Mouse (Mus musculus) heart, embryonic 11.5 days (tissue): ENCODE data around the gene Gns. TPM values are rescaled to one million over a fixed set of nuclear protein-coding genes. Genes with fewer than 3 reads are reported as not detected.

Experiments
- ATAC-seq: fragments of 200-750 bp; cut with Nextera tagmentation; replicated peaks from 2 replicates; pipeline ENCODE4 v1.8.0; 2017; ENCODE audit warnings: moderate library complexity; ENCODE audit not compliant: insufficient number of reproducible peaks, low FRiP score, low TSS enrichment
- H3K27ac ChIP-seq: fragments of 300-500 bp; sonication (generic); 2 replicates; pipeline ENCODE4 v1.5.1; 2014; ENCODE audit warnings: mild to moderate bottlenecking, low read depth, low read length
- H3K27me3 ChIP-seq: fragments of 300-500 bp; sonication (generic); 2 replicates; pipeline ENCODE4 v1.6.1; 2014; ENCODE audit warnings: mild to moderate bottlenecking, low read length, mixed read lengths; ENCODE audit not compliant: control insufficient read depth, insufficient read depth
- H3K36me3 ChIP-seq: fragments of 300-500 bp; sonication (generic); 2 replicates; pipeline ENCODE4 v1.6.1; 2014; ENCODE audit warnings: mild to moderate bottlenecking, low read length, moderate library complexity, mixed read lengths; ENCODE audit not compliant: control insufficient read depth, insufficient read depth
- H3K4me1 ChIP-seq: fragments of 300-500 bp; sonication (generic); 2 replicates; pipeline ENCODE4 v1.6.1; 2014; ENCODE audit warnings: low read length; ENCODE audit not compliant: control insufficient read depth, insufficient read depth
- H3K4me2 ChIP-seq: fragments of 300-500 bp; sonication (generic); 2 replicates; pipeline ENCODE4 v1.6.1; 2014; ENCODE audit warnings: mild to moderate bottlenecking, moderate library complexity
- H3K4me3 ChIP-seq: fragments of 300-500 bp; sonication (generic); 2 replicates; pipeline ENCODE4 v1.5.1; 2014; ENCODE audit warnings: low read depth, low read length
- H3K9ac ChIP-seq: fragments of 300-500 bp; sonication (generic); 2 replicates; pipeline ENCODE4 v1.6.1; 2014; ENCODE audit warnings: mild to moderate bottlenecking, low read depth, low read length, moderate library complexity
- H3K9me3 ChIP-seq: fragments of 300-500 bp; sonication (generic); replicated peaks from 2 replicates; pipeline ENCODE4 v1.6.1; 2016; ENCODE audit warnings: low read length; ENCODE audit not compliant: control insufficient read depth
- WGBS: fragments of 180-500 bp; shearing (Covaris S2); extraction: QIAGEN DNeasy Blood & Tissue Kit; methylation state at CpG from one replicate; pipeline ENCODE4 v1.1.7; 2014; ENCODE audit not compliant: insufficient replicate concordance; 5-methylcytosine and 5-hydroxymethylcytosine counted together
- polyA plus RNA-seq: library from polyadenylated mRNA; unstranded; fragments of >200 nt; fragmentation: Nextera tagmentation; extraction: Ambion mirVana; gene quantifications from 2 replicates; pipeline ENCODE4 v1.2.1, GENCODE M21; 2014

Gene Gns
- polyA plus RNA-seq, 1 experiment from 2014 or later, result 33.6 TPM

DNA sequence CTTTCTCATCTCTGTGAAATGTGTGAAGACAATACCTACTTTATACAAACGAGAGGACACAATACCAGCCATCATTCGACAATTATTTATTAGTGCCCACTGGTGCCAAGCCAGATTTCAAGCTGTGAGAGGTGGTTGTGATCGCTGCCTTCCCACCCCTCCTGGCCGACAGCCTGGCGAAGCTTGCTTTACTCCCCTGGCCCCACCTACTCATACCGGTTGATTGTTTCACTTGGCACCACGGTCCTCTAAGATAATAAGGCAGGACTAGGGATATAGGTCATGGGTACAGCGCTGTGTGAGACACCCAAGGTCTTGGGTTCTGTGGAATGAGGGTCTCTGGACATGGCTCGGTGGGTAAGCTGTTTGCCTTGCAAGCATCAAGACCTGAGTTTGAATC is 56.1 kb downstream of the Gns start:
- Histone ChIP-seq H3K36me3 (no peaks in the 10 kb centered on the region; the same call in 1 of the 2 replicates), H3K4me3 (no peak overlapping the region), H3K27ac (no peak overlapping the region), H3K27me3 (no peaks in the 10 kb centered on the region), H3K9ac (no peak overlapping the region), H3K4me1 (peaks cover 54% of the 10 kb centered on the region), H3K9me3 (no peaks in the 10 kb centered on the region), H3K4me2 (no peak overlapping the region)
- no peak for ATAC-seq
- WGBS, result 68% methylated on average over 9 of the region's 9 CpGs

DNA sequence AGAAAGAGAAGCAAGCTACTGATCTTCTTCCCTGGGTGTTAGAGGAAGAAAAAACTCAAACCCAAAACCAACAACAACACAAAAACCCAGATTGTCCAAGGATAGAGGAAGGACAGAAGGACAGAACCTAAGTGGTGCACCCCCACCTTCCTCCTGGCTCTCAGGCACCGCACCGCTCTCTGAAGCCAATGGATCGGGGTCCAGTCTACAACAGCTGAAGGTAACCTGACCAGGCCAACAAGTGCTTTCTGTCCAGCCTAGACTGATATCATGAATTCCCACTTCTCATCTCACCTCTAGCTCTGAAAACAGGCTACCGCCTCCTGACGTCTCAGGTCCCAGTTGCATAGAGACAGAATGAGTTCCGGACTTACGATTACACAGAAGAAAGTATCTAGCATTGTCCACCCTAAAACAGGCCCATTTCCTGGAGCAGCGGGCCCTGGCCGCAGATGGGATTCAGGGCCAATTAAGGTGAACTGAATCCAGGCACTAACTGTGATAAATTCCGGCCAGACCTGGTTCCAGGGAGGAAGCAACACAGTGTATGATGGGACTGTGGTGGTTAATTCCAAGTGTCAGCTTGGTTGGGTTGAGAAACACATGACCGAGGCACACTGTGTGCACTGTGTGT is 56.9 kb downstream of the Gns start:
- 83% methylated on average over 11 of the region's 11 CpGs for WGBS
- Histone ChIP-seq H3K27ac (no peak overlapping the region), H3K9ac (no peak overlapping the region)

DNA sequence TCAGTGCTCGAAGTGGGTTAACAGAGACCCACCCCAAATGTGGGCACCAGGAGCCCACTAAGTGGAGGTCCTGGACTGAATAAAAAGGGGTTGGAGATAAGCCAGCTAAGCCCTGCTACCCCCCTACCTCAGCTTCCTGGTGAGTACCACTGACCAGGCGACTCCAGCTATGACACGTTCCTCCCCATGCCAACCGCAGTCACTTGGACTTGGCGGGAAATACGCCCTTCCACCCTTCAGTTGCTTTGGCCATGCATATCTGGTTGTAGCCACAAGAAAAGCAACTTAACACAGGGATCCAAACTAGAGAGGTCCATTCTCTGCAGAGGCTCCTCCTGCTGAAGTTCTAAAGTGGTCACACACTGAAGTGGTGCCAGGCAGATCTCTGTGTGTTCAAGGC is 57.4 kb downstream of the Gns start:
- Histone ChIP-seq H3K27me3 (no peaks in the 10 kb centered on the region), H3K9me3 (no peaks in the 10 kb centered on the region), H3K4me1 (peaks cover 63% of the 10 kb centered on the region), H3K4me2 (no peak overlapping the region), H3K27ac (no peak overlapping the region), H3K4me3 (no peak overlapping the region), H3K9ac (no peak overlapping the region), H3K36me3 (no peaks in the 10 kb centered on the region)
- WGBS, result 85% methylated on average over 6 of the region's 6 CpGs
- no peak for ATAC-seq

More for the DNA sequence above, 56.9 kb downstream of the Gns start:
- H3K36me3 ChIP-seq, result no peaks in the 10 kb centered on the region; the same call in 1 of the 2 replicates
- H3K4me2 ChIP-seq, result no peak overlapping the region
- no peak for ATAC-seq
- H3K27me3 ChIP-seq, result no peaks in the 10 kb centered on the region
- no peak overlapping the region for H3K4me3 ChIP-seq
- H3K9me3 ChIP-seq, result no peaks in the 10 kb centered on the region
- H3K4me1 ChIP-seq, result peaks cover 60% of the 10 kb centered on the region

GRCm38 (mm10) chr10:121423541-121424349 is 58.9 kb downstream of the Gns start:
- Histone ChIP-seq H3K4me3 (no peak overlapping the region), H3K36me3 (no peaks in the 10 kb centered on the region), H3K27ac (peak overlapping the region; percentile 73), H3K27me3 (no peaks in the 10 kb centered on the region), H3K4me1 (peaks cover 77% of the 10 kb centered on the region), H3K4me2 (no peak overlapping the region), H3K9me3 (no peaks in the 10 kb centered on the region), H3K9ac (0 out of 2 replicates have a peak overlapping the region, but pooled peaks have one; percentile 39)
- 68% methylated on average over 16 of the region's 16 CpGs for WGBS
- no peak for ATAC-seq

- no peak overlapping the region for H3K27ac ChIP-seq
Observed at GRCm38 (mm10) chr10:121424455-121424854, 59.6 kb downstream of the Gns start.

GRCm38 (mm10) chr10:121425079-121425478 is 60.2 kb downstream of the Gns start:
- Histone ChIP-seq H3K36me3 (no peaks in the 10 kb centered on the region), H3K4me2 (no peak overlapping the region), H3K9me3 (no peaks in the 10 kb centered on the region), H3K27ac (no peak overlapping the region), H3K27me3 (no peaks in the 10 kb centered on the region), H3K9ac (no peak overlapping the region), H3K4me1 (peaks cover 80% of the 10 kb centered on the region), H3K4me3 (no peak overlapping the region)
- 68% methylated on average over 5 of the region's 5 CpGs for WGBS
- no peak for ATAC-seq

More at GRCm38 (mm10) chr10:121424455-121424854, 59.6 kb downstream of the Gns start:
- Histone ChIP-seq H3K9ac (no peak overlapping the region), H3K27me3 (no peaks in the 10 kb centered on the region), H3K4me2 (no peak overlapping the region), H3K4me1 (peaks cover 80% of the 10 kb centered on the region), H3K36me3 (no peaks in the 10 kb centered on the region), H3K9me3 (no peaks in the 10 kb centered on the region), H3K4me3 (no peak overlapping the region)
- no peak for ATAC-seq
- 75% methylated on average over 3 of the region's 3 CpGs for WGBS

DNA sequence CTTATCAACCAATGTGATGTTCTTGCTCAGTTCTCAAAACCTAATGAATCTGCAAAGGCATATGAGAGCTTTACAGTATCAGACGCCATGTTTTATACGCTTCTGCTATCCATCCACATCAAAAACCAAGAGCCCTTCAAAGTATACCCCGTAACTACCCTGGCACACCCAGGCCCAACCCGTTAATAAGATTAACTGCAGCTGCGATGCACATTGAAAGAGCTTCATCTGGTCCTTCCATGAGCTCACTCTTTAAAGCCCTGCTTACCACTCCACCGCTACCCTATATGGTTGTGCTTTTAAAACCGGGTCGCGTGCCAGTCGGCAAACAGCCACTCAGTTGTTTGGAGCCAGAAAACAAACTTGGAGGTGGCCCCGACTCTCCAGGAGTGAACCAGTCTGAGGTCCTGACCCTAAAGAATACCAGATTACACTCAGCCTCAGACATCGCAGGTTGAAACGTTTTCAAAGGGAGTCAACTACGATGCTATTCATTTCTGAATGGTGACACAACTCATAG is 60.7 kb downstream of the Gns start:
- Histone ChIP-seq H3K4me2 (no peak overlapping the region), H3K36me3 (no peaks in the 10 kb centered on the region), H3K27me3 (no peaks in the 10 kb centered on the region), H3K4me1 (peaks cover 80% of the 10 kb centered on the region), H3K4me3 (no peak overlapping the region), H3K27ac (no peak overlapping the region), H3K9me3 (no peaks in the 10 kb centered on the region), H3K9ac (no peak overlapping the region)
- WGBS, result 68% methylated on average over 14 of the region's 14 CpGs
- ATAC-seq, result no peak

- Histone ChIP-seq H3K27ac (peak overlapping the region; percentile 73), H3K36me3 (no peaks in the 10 kb centered on the region), H3K9me3 (no peaks in the 10 kb centered on the region), H3K4me3 (no peak overlapping the region), H3K4me1 (peaks cover 81% of the 10 kb centered on the region), H3K4me2 (peak overlapping the region; percentile 8; the same call in 1 of the 2 replicates), H3K27me3 (no peaks in the 10 kb centered on the region), H3K9ac (no peak overlapping the region)
- WGBS, result 30% methylated on average over 5 of the region's 5 CpGs
- ATAC-seq, result no peak
Observed at GRCm38 (mm10) chr10:121426458-121427070, 61.7 kb downstream of the Gns start.
